Mouse (Mus musculus) cerebellum, adult 11-12 months (tissue): ENCODE data around the gene Ybx2.
A peak's percentile ranks its signal among the peaks of the same experiment; 100 is the strongest.

ENCODE experiments used
- DNase-seq: peaks from one replicate; pipeline ENCODE4 v3.0.0; 2022

Gene Ybx2

GRCm38 (mm10) chr11:69935137-69935879 lies at the start of gene Ybx2:
TSS of gene Ybx2 (plus strand) at chr11:69935796.
- DNase-seq = peak; percentile 94

- no peak for DNase-seq
Observed at GRCm38 (mm10) chr11:69886907-69887635, 48.5 kb upstream of the Ybx2 start.

DNA sequence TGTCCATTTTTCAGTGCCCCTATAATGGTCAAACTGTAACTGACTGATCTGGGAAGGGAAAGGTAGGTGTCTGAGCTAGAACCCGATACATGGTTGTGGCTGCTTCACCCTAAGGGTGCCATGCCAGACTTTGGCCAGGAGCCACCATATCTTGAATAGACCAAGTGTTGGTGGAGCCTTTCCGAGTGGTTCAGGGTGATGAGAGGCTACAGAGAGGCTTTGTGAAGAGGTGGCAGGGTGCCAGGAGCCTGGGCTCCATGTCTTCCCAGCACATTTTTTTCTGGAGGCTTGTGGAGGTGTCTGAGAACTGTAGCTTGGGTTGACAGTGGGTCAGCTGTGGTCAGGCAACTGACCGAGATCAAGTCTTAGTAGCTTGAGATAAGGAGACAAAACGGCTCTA lies 44.1 kb upstream of the Ybx2 start:
- DNase-seq = peak; percentile 23

GRCm38 (mm10) chr11:69894671-69895070 lies 40.9 kb upstream of the Ybx2 start:
- no peak for DNase-seq

DNA sequence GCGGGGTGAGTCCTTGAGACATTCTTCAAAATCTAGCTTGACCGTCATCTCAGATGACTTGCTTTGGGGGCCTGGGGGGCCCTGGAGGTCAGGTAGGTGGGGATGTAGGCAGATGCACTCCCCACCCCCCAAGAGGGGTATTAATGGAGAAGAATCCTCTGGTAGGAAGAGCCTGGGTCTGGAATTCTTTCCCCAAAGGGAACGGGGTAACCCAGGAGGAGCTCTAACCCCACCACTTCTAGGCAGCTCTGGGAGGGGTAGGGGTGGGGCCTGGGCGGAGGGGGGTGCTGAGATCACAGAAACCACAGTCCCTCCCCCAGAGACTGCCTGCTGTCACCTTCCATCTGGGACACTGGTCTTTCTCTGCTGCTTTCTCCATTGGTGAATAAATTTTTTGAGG lies 40.3 kb upstream of the Ybx2 start, which contains the start of gene Acap1:
TSS of gene Acap1 (minus strand) at position 249 of the 400 bp plus-strand sequence.
- no peak for DNase-seq

- no peak for DNase-seq
Observed at GRCm38 (mm10) chr11:69899870-69900269, 35.7 kb upstream of the Ybx2 start.

DNA sequence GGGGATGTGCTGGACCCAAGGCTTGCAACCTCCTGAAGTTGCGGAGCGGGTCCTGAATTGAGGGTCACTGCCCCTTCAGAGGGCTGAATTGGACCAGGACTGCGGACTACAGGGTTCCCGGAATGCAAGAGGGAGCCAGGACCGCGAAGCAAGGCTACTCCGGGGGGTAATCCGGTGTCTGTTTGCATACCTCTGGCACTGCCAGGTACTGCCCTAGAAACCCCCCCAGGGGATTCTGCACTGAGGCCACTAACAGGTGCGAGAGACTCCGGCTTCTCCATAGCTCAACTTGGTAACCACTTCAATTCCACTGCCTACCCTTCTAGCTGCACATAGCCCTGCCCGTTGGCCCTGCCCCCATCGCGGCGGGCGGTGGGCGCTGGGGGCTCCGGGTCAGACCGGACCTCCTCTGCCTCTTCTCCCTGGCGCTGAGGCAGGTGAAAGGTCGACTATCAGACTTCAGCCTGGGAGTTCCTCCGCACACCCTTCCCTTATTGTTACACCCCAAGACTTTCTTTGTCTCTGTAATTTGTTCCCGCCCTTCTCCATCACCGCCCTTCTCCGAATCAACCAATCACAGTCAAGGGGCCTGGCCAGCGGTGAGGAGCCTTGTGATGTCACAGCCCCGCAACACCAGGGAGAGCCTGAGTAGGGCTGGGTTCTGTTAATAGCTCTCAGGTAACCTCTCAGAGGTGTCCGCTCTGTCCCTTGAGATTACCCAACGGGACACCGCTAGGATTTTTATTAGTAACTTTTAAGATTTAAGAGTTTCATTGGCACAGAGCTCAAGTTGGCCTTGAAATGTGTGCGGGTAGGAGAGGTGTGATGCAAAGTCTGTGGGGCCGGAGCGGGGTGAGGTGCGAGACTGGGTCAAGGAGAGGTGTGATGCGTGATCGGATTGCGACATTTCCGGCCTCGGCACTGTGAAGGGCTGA lies 34.9 kb upstream of the Ybx2 start, which contains the start of the genes 2810408A11Rik and Neurl4:
TSS of gene 2810408A11Rik (minus strand) at position 517 of the 935 bp plus-strand sequence.
TSS of gene Neurl4 (plus strand) at position 602 of the 935 bp plus-strand sequence.
- DNase-seq = peak; percentile 92

GRCm38 (mm10) chr11:69901406-69901846 lies 34.2 kb upstream of the Ybx2 start:
- peak; percentile 98 for DNase-seq

GRCm38 (mm10) chr11:69901993-69902392 lies 33.6 kb upstream of the Ybx2 start:
- no peak for DNase-seq

DNA sequence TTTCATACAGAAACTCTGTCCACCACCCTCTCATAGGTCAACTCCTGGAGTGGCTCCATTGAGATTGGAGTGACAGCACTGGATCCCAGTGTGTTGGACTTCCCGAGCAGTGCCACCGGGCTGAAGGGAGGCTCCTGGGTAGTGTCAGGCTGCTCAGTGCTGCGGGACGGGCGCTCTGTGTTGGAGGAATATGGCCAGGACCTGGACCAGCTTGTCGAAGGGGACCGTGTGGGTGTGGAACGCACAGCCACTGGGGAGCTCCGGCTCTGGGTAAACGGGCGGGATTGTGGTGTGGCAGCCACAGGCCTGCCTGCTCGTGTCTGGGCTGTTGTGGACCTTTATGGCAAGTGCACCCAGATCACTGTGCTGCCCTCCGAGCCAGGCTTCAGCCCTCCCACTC lies 32.6 kb upstream of the Ybx2 start:
- DNase-seq = no peak

DNA sequence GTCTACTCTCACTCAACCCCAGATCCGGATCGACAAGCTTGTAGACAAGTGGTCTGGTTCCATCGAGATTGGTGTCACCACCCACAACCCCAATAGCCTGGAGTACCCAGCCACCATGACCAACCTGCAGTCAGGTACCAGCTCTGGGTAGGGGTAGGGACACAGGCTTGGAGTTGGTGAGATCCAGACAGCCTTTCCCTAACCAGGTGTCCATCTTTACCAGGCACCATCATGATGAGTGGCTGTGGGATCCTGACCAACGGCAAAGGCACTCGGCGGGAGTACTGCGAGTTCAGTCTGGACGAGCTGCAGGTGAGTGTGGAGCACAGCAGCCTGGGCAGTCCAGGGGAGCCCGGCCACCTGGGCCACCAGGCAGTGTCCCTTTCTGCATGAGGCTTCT lies 31.3 kb upstream of the Ybx2 start:
- DNase-seq = no peak

DNA sequence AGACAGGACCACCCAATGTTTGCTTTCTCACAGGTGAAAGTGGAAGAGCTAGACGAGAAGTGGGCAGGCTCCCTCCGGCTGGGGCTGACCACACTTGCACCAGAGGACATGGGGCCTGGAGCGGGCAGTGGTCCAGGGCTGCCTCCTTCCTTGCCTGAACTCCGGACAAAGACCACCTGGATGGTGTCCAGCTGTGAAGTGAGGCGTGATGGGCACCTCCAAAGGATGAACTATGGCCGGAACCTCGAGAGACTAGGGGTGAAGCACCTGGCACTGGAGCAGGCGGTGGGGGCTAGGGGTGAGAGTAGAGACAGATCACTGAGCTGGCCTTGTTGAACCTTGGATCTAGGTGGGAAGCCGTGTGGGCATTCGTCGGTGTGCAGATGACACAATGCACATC lies 27.0 kb upstream of the Ybx2 start:
- no peak for DNase-seq

DNA sequence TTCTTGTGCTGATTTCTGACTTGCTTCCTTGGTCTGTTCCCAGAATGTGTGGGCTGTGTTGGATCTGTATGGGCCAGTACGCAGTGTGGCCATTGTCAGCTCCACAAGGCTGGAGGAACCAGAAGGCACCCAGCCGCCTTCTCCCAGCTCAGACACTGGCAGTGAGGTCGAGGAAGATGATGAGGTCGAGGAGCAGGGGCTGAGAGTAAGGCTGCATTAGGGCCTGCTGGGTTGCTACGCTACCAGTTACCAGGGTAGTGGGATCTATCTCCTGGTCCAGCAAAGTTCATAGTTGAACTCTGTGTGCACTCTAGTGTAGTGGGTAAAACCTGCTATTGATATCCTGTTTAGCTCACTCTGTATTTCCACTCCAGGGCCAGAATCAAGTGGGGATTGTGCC lies 26.4 kb upstream of the Ybx2 start:
- DNase-seq = no peak

DNA sequence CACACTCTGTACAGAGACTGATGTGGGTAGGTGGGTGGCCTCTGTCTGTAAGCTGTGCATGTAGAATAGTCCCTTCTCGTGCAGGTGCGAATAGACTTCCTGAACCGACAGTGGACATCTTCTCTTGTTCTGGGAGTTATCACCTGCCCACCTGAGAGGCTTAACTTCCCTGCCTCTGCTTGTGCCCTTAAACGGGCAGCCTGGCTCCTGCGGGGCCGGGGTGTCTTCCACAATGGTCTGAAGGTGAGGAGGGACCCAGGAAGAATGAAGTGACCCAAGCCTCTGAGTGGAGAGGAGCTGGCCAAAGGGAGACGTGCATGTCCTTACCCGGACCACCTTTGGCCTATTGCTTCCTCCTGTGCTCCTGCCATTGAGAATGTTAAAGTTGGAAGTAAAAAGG lies 25.4 kb upstream of the Ybx2 start:
- no peak for DNase-seq

GRCm38 (mm10) chr11:69910781-69911560 lies 24.6 kb upstream of the Ybx2 start:
- DNase-seq = no peak

DNA sequence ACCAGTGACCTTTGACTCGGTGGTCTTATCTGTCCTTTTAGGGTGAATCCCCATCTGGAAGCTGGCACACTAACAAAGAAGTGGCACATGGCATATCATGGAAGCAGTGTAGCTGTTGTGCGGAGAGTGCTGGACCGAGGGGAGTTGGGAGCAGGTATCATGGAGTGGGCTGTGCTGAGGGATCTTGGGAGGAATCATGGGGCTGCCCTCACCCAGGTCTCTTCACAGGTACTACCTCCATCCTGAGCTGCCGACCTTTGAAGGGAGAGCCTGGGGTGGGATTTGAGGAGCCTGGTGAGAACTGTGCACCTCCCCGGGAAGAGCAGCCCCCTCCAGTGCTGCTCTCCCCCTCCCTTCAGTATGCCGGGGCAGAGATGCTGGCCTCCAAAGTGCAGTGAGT lies 23.9 kb upstream of the Ybx2 start:
- no peak for DNase-seq

DNA sequence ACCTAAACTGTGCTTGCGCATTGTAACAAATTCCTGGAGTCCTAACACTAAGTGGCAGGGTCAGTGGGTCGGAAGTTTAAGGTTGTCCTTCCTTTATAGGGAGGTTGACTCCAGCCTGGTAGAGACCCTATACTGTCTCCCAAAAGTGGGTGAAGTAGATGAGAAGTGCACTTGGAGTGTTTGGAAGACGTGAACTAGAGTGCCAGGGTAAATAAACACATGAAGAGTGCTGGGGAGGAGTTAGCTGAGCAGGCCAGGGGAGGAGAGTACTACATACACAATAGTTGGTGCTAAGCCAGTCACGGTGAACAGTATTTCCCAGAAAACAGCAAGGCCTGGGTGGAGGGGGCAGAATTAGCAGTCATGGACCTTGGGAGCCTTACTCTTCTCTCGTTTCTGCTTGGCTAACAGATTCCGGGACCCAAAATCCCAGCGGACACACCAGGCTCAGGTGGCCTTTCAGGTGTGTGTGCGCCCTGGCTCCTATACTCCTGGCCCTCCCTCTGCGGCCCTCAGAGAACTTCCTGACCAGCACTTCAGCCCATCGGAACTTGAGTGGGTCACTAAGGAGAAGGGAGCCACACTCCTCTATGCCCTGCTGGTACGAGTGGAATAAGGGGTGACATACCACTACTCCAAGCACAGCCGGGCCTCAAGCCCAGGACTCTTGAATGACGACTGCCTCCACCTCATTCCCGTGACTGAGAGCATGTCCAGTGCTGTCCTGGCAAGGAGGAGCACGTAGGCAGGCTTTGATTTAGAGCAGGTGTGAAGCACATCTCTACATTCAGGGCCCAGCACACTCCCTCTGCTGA lies 22.7 kb upstream of the Ybx2 start:
- DNase-seq = no peak

GRCm38 (mm10) chr11:69913554-69914371 lies 21.8 kb upstream of the Ybx2 start, which contains the start of gene Gps2:
TSS of gene Gps2 (plus strand) at chr11:69913888.
- peak; percentile 93 for DNase-seq

GRCm38 (mm10) chr11:69914372-69914764 lies 21.2 kb upstream of the Ybx2 start:
- DNase-seq = no peak

DNA sequence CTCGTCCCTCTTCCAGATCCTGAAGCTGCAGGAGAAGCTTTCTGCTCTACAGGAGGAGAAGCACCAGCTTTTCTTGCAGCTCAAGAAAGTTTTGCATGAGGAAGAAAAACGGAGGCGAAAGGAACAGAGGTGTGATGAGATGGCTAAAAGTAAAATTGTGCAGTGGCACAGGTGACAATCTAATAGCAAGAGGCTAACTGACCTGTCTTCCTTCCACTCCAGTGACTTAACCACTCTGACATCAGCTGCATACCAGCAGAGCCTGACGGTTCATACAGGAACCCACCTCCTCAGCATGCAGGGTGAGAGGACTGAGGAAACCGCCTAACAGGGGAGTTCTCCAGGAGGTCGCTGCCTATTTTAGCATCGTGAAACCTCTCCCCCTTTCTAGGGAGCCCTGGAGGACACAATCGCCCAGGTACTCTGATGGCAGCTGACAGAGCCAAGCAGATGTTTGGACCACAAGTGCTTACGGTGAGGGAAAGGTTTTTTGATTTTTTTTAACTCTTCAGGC lies 20.6 kb upstream of the Ybx2 start:
- no peak for DNase-seq
